Mouse (Mus musculus) NIH3T3 (cell line): ENCODE data around the gene Rbl1.

Source experiments
- DNase-seq: peaks from one replicate; pipeline ENCODE4 v3.0.0-alpha.2; 2012; ENCODE audit warnings: low read depth

Rbl1 gene

DNA sequence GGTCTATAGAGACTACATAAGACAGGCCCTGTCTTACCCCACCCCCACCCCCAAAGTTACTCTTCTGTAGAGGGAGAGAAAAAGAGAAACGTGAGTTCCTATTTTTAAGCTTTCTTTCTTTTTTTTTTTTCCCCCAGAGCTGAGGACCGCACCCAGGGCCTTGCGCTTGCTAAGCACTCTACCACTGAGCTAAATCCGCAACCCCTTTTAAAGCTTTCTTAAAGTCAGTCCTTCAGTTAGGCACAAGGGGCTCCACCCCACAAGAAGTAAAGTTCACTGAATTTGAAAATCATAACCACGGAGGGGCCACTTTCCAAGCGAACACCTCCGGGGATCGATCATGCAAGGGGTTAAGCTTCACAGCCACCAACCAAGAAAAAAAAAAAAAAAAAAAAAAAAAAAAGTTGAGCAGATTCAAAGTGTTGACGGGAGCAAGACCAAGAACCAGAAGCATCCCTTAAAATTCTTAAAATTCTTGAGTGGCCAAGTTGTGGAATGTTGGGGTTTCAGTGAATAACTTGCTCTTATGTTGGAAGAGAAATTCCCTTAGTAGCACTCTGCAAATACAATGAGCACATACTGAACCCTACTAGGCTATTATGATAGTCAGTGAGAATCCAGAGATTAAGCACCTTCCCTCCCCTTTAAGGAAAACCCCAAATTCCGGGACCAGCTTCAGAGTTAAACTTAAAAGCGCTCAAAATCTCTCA lies 70.4 kb downstream of the Rbl1 start:
- peak; percentile 37 for DNase-seq

DNA sequence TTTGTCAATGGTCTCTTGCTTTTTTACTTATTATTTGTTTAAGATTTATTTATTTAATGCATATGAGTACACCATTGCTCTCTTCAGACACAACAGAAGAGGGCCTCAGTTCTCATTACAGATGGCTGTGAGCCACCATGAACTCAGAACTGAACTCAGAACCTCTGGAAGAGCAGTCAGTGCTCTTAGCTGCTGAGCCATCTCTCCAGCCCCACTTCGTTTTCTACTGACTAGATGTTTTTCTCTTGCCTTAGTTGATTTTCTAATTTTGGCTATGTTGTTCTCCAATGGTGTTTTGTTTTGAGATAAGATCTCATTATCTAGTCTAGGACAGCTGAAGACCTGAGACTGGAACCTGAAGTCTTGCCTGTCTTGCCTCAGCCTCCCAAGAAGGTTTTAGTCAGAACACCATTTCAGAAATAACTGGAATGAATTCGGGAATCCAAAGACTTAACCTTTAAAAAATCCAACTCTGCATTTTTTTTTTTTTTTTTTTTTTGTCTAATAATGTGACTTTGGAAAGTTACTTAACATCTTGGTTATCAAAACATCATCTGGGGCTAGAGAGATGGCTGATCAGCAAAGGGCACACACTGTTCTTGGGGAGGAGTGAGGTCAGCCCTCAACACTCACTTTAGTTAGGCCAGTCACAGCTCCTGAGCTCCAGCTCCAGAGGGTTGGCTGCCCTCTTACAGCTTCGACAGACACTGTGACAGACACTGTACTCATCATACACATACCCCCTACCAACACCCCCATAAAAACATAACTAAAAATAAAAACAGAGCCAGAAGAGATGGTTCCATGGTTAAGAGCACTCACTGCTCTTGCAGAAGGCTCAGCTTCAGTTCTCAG lies 71.4 kb downstream of the Rbl1 start:
- DNase-seq: no peak

DNA sequence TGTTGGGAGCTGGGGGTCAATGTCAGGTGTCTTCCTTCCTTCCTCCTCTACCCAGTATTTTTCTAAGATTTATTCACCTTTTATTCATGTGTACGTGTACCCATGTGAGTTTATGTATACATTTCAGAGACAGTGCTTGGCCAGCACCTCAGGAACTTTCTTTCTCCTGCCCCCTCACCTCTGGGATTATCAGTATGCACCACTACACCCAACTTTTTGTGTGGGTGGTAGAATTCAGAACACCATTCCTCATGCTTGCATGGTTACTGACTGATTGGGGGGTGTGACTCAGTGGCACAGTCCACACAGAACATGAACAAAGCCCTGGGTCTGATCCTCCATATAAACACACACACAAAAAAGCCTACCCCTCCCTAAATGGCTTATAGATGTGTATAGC lies 72.2 kb downstream of the Rbl1 start:
- DNase-seq: no peak

- DNase-seq: peak; percentile 40
These were observed 73.4 kb downstream of the Rbl1 start for GRCm38 (mm10) chr2:157130813-157131514.

GRCm38 (mm10) chr2:157129601-157130164 lies 74.7 kb downstream of the Rbl1 start:
- no peak for DNase-seq

DNA sequence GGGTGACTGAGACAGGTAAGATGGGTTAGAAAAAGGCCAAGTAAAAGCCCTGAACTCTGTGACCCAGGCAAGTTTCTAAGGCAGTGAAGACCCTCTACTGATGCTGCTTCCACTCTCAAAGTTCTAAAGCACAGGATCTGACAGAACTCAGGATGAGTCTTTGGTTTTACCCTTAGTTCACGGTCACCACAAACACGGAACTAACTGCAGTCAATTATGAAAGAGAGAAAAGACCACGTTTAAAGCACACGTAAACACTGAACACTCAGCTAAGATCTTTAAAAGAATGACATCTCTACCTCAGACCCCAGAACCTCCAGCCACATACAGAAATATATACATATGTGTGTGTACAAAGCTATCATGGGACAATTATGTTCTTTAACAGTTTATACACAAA lies 75.2 kb downstream of the Rbl1 start:
- no peak for DNase-seq

GRCm38 (mm10) chr2:157128072-157128471 lies 76.3 kb downstream of the Rbl1 start:
- DNase-seq: peak; percentile 42

- DNase-seq: no peak
These were observed 77.0 kb downstream of the Rbl1 start for GRCm38 (mm10) chr2:157127370-157127769.

GRCm38 (mm10) chr2:157125246-157125645 lies 79.1 kb downstream of the Rbl1 start:
- no peak for DNase-seq

GRCm38 (mm10) chr2:157121766-157122165 lies 82.6 kb downstream of the Rbl1 start:
- no peak for DNase-seq

- DNase-seq: no peak
These were observed 85.3 kb downstream of the Rbl1 start for GRCm38 (mm10) chr2:157119075-157119474.

DNA sequence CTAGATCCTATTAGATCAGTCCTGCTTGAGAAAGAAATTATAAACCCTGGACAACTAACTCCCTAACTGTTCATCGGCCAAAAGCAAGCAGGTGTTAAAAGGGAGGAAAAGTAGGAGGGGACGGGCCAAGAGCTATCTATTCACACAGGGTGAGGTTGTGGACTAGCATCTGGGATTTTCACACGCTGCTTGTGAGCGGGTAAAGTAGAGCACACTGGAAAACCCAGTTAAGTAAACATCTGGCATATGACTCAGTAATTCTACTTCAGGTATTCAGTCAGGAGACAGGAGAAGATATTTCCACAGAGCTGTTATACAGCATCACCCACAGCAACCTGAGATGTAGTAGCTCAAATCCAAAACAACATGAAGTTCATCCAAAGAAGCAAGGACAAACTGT lies 85.8 kb downstream of the Rbl1 start:
- DNase-seq: no peak

GRCm38 (mm10) chr2:157116964-157117363 lies 87.4 kb downstream of the Rbl1 start:
- DNase-seq: peak; percentile 76

DNA sequence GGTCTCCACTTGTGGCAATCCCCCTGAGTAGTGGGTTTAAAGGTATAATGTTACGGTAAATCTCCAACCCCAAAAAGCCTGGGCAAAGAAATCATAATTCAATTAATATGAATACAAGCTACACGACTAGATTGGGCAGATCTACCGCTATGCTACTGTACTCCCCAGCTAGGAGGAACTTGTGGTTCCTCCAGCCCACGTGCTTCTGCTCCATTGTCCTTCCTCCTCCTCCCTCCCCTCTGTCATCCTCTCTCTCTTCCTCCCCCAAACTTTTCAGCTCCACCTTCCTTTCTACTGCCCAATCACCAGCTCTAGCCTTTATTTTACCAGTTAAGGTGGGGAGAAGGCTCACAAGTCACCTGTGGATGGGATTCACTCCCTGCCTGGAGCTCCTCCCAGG lies 96.1 kb downstream of the Rbl1 start:
- DNase-seq: no peak

DNA sequence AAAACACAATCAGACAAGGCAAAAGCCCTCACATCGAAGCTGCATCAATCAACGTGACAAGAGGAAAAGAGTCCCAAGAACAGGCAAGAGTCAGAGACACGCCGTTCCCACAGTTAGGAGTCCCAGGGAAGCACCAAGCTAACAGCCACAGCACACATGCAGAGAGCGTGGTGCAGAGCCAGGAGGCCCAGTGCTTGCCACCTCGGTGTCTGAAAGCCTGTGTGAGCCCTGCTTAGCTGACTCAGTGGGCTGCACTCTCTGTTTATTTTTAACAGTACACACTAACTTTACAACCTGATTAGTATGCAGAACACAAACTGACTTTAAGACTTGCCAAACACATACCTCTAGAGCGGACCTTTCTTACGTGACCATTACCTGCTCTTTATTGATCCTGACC lies 99.9 kb downstream of the Rbl1 start:
- DNase-seq: no peak

DNA sequence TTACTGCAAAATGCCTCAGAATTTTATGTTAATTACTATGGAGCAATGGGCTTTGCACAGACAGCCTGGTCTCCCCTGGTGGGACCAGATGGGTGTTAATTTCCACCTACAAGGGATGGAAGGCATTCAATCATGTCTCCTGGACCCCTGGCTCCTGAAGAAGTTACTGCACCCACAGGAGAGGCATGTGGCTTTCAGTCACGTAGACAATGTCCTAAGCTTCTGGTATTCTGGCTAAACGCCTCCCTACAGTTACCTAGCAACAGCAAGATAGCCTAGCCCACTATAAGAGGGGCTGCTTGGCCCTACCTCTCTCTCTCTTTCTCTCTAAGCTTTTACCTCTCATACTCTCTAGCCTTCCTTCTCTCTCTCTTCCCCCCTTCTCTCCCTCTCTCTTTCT lies 102.1 kb downstream of the Rbl1 start:
- DNase-seq: no peak

GRCm38 (mm10) chr2:157101650-157102049 lies 102.7 kb downstream of the Rbl1 start:
- DNase-seq: no peak

DNA sequence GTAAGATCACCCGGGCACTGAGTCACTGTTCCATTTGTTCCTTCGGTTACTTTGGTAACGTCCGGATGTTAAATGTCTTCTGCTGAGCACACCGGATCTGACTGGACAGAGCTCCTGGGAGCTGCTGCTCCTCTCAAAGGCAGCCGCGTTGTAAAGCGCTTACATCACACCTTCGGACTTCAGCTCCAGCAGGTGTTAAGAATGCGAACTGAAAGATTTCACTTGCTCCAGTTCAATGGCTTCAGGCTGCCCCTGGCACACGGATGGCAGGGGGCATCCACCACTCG lies 104.1 kb downstream of the Rbl1 start:
- no peak for DNase-seq

- peak; percentile 26 for DNase-seq
These were observed 104.6 kb downstream of the Rbl1 start for GRCm38 (mm10) chr2:157099532-157100318.
